Mouse (Mus musculus): ENCODE data around the gene Gjc1.
A peak's percentile ranks its signal among the peaks of the same experiment; 100 is the strongest.

Gjc1 gene

GRCm38 (mm10) chr11:102819021-102819782 lies at the start of gene Gjc1:
Gene Gjc1 (minus strand): TSS chr11:102819700.
- DNase-seq (ENCODE audit: low read depth): no peak

GRCm38 (mm10) chr11:102864272-102864671 lies 44.8 kb upstream of the Gjc1 start:
- peak; percentile 73 for DNase-seq (ENCODE audit: low read depth)

GRCm38 (mm10) chr11:102859933-102860332 lies 40.4 kb upstream of the Gjc1 start:
- DNase-seq (ENCODE audit: low read depth): no peak

- no peak for DNase-seq (ENCODE audit: low read depth)
These were observed 39.5 kb upstream of the Gjc1 start for GRCm38 (mm10) chr11:102858951-102859350.

- no peak for DNase-seq (ENCODE audit: low read depth)
These were observed 36.4 kb upstream of the Gjc1 start for GRCm38 (mm10) chr11:102855941-102856340.

GRCm38 (mm10) chr11:102853760-102854159 lies 34.3 kb upstream of the Gjc1 start:
- DNase-seq (ENCODE audit: low read depth): peak; percentile 16

- peak; percentile 37 for DNase-seq (ENCODE audit: low read depth)
These were observed 32.4 kb upstream of the Gjc1 start for GRCm38 (mm10) chr11:102851883-102852282.

- DNase-seq (ENCODE audit: low read depth): no peak
These were observed 26.4 kb upstream of the Gjc1 start for GRCm38 (mm10) chr11:102845926-102846325.

GRCm38 (mm10) chr11:102838616-102839150 lies 19.2 kb upstream of the Gjc1 start:
- no peak for DNase-seq (ENCODE audit: low read depth)

GRCm38 (mm10) chr11:102838126-102838525 lies 18.6 kb upstream of the Gjc1 start:
- DNase-seq (ENCODE audit: low read depth): no peak

GRCm38 (mm10) chr11:102837385-102837784 lies 17.9 kb upstream of the Gjc1 start:
- DNase-seq (ENCODE audit: low read depth): no peak

GRCm38 (mm10) chr11:102836146-102836545 lies 16.6 kb upstream of the Gjc1 start:
- no peak for DNase-seq (ENCODE audit: low read depth)

- no peak for DNase-seq (ENCODE audit: low read depth)
These were observed 16.0 kb upstream of the Gjc1 start, which contains the start of gene Higd1b for GRCm38 (mm10) chr11:102835549-102835948. Gene Higd1b (plus strand): TSS chr11:102835849.

- DNase-seq (ENCODE audit: low read depth): no peak
These were observed 14.7 kb upstream of the Gjc1 start for GRCm38 (mm10) chr11:102834219-102834618.

- DNase-seq (ENCODE audit: low read depth): no peak
These were observed 13.3 kb upstream of the Gjc1 start for GRCm38 (mm10) chr11:102832700-102833297.

- DNase-seq (ENCODE audit: low read depth): no peak
These were observed 10.8 kb upstream of the Gjc1 start for GRCm38 (mm10) chr11:102830276-102830675.

GRCm38 (mm10) chr11:102827097-102827496 lies 7.6 kb upstream of the Gjc1 start:
- DNase-seq (ENCODE audit: low read depth): peak; percentile 9

- DNase-seq (ENCODE audit: low read depth): no peak
These were observed 7.0 kb upstream of the Gjc1 start for GRCm38 (mm10) chr11:102826476-102826875.

- DNase-seq (ENCODE audit: low read depth): no peak
These were observed 1.7 kb upstream of the Gjc1 start for GRCm38 (mm10) chr11:102821231-102821630.

GRCm38 (mm10) chr11:102820432-102820831 lies 932 bp upstream of the Gjc1 start:
- DNase-seq (ENCODE audit: low read depth): no peak

GRCm38 (mm10) chr11:102819783-102820385 lies 384 bp upstream of the Gjc1 start:
- no peak for DNase-seq (ENCODE audit: low read depth)

- DNase-seq (ENCODE audit: low read depth): no peak
These were observed 1.1 kb downstream of the Gjc1 start for GRCm38 (mm10) chr11:102818121-102819020.

All from 416B (cell line).